Mouse (Mus musculus): ENCODE data around the gene Gm42906. TPM values are rescaled to one million over a fixed set of nuclear protein-coding genes. Genes with fewer than 3 reads are reported as not detected.

The Gm42906 gene
- polyA plus RNA-seq, 1 experiment: not detected

DNA sequence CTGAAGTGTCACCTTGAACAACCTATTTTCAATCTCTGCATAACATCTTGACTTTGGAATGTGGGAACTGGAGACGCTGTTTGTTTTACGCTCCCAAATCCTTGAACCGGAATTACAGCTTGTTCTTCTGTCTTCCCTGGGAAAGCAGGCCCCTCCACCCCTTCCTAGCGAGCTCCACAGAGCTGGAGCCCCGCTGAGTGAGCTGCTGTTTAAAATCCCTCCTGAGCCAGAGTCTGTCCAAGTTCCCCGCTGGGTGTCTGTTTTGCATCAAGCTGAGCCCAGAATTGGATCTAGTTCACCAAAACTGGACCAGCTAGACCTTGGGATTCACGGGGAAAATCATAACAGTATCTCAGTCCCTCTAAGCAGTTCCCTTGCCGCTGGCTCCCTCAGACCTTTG is 404.5 kb downstream of the Gm42906 start:
- peak; percentile 31 for DNase-seq
- H3K4me3 ChIP-seq (ENCODE audit: insufficient read depth, low read depth, low read length): no peak overlapping the region

DNA sequence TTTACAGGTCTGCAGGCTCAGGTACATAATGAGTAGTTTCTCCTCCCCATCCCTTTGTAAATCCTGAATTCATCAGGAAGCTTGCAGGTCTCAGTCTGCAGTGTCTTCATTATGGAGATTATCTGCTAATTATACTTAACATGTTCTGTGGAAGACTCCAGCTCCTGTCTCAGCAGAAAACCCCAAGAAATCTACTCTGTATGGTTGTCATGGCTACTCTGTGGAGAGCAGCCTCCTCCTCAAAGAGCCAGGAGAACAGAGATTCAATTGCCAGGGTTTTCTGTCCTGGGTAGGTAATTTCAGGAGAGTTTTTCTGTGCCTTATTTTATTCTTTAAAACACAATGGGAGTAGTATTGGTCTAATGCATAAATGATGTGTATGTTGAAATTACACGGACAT is 405.0 kb downstream of the Gm42906 start:
- no peak overlapping the region for H3K4me3 ChIP-seq (ENCODE audit: insufficient read depth, low read depth, low read length)

More for the DNA sequence above, 404.5 kb downstream of the Gm42906 start:
- Histone ChIP-seq H3K4me1 (ENCODE audit: control insufficient read depth, insufficient read depth, low read length) (peaks cover 18% of the 10 kb centered on the region), H3K27me3 (replicated peaks; ENCODE audit: control insufficient read depth, insufficient read depth, low read length) (no peaks in the 10 kb centered on the region), H3K36me3 (ENCODE audit: control insufficient read depth, insufficient read depth, low read length) (no peaks in the 10 kb centered on the region), H3K27ac (ENCODE audit: insufficient read depth, low read depth, low read length) (peak overlapping the region; percentile 67; the same call in 1 of the 2 replicates)
- TF ChIP-seq POLR2A (IDR thresholded peaks at IDR 0.05; ENCODE audit: low read depth, low read length) (no peak), CTCF (conservative IDR thresholded peaks at IDR 0.05; ENCODE audit: insufficient read depth, insufficient read length, low read depth, low read length) (no peak)
- 34% methylated on average over 8 of the region's 8 CpGs for WGBS

GRCm38 (mm10) chr5:151022026-151022425 is 405.9 kb downstream of the Gm42906 start:
- WGBS: 89% methylated on average over 7 of the region's 7 CpGs

More for the DNA sequence above, 405.0 kb downstream of the Gm42906 start:
- TF ChIP-seq CTCF (conservative IDR thresholded peaks at IDR 0.05; ENCODE audit: insufficient read depth, insufficient read length, low read depth, low read length) (no peak), POLR2A (IDR thresholded peaks at IDR 0.05; ENCODE audit: low read depth, low read length) (no peak)
- DNase-seq: no peak
- Histone ChIP-seq H3K27me3 (replicated peaks; ENCODE audit: control insufficient read depth, insufficient read depth, low read length) (no peaks in the 10 kb centered on the region), H3K36me3 (ENCODE audit: control insufficient read depth, insufficient read depth, low read length) (no peaks in the 10 kb centered on the region), H3K4me1 (ENCODE audit: control insufficient read depth, insufficient read depth, low read length) (peaks cover 20% of the 10 kb centered on the region), H3K27ac (ENCODE audit: insufficient read depth, low read depth, low read length) (no peak overlapping the region; the same call in 1 of the 2 replicates)
- WGBS: 69% methylated on average over 1 of the region's 1 CpGs

GRCm38 (mm10) chr5:151020831-151021230 is 407.1 kb downstream of the Gm42906 start:
- peak; percentile 14 for DNase-seq
- WGBS: 67% methylated on average over 14 of the region's 14 CpGs
- Histone ChIP-seq H3K27me3 (replicated peaks; ENCODE audit: control insufficient read depth, insufficient read depth, low read length) (no peaks in the 10 kb centered on the region), H3K4me1 (ENCODE audit: control insufficient read depth, insufficient read depth, low read length) (peaks cover 20% of the 10 kb centered on the region), H3K36me3 (ENCODE audit: control insufficient read depth, insufficient read depth, low read length) (no peaks in the 10 kb centered on the region), H3K27ac (ENCODE audit: insufficient read depth, low read depth, low read length) (no peak overlapping the region), H3K4me3 (ENCODE audit: insufficient read depth, low read depth, low read length) (no peak overlapping the region)
- TF ChIP-seq CTCF (conservative IDR thresholded peaks at IDR 0.05; ENCODE audit: insufficient read depth, insufficient read length, low read depth, low read length): no peak
- no peak for TF ChIP-seq POLR2A (IDR thresholded peaks at IDR 0.05; ENCODE audit: low read depth, low read length)

More at GRCm38 (mm10) chr5:151022026-151022425, 405.9 kb downstream of the Gm42906 start:
- no peak overlapping the region for H3K27ac ChIP-seq (ENCODE audit: insufficient read depth, low read depth, low read length)
- DNase-seq: no peak
- H3K4me1 ChIP-seq (ENCODE audit: control insufficient read depth, insufficient read depth, low read length): peaks cover 20% of the 10 kb centered on the region
- H3K4me3 ChIP-seq (ENCODE audit: insufficient read depth, low read depth, low read length): no peak overlapping the region
- TF ChIP-seq CTCF (conservative IDR thresholded peaks at IDR 0.05; ENCODE audit: insufficient read depth, insufficient read length, low read depth, low read length): no peak
- no peak for TF ChIP-seq POLR2A (IDR thresholded peaks at IDR 0.05; ENCODE audit: low read depth, low read length)
- no peaks in the 10 kb centered on the region for H3K36me3 ChIP-seq (ENCODE audit: control insufficient read depth, insufficient read depth, low read length)
- no peaks in the 10 kb centered on the region for H3K27me3 ChIP-seq (replicated peaks; ENCODE audit: control insufficient read depth, insufficient read depth, low read length)

DNA sequence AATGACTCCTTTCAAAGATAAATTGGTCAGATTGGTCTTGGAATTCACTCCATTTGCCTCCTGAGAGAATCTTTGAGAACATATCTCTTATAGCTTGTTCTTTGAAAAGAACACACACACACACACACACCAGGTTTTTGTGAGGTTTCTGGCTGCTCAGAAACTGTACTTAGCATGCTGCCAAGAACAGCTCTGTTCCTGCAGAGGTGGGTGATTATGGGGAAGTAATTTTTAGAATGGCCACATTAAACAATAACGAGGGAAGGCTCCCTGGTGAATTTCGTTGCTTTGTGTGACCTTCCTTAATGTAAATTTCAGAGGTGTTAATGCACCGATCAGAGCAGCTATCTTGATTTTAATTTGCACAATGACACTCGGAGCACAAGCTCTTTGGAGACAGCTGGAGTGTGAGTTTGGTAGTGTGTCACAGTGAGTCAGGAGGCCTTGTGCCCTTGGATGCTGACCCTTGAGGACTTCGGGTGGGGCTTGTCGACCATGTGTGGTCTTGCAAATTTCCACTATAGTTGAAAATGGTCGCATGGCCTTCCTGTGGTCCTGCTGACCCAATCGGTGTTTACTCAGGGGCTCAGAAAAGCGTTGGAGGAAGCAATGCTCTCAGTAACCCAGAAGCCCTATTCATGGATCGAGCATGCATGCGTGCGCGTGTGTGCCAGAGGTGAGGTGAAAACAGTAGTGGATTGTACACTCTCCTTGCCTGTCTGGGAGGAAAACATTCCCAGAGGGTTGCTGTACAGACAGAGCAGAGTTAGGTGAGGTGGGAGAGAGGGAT is 407.7 kb downstream of the Gm42906 start:
- Histone ChIP-seq H3K27ac (ENCODE audit: insufficient read depth, low read depth, low read length) (no peak overlapping the region), H3K36me3 (ENCODE audit: control insufficient read depth, insufficient read depth, low read length) (no peaks in the 10 kb centered on the region), H3K4me3 (ENCODE audit: insufficient read depth, low read depth, low read length) (no peak overlapping the region), H3K4me1 (ENCODE audit: control insufficient read depth, insufficient read depth, low read length) (peaks cover 16% of the 10 kb centered on the region), H3K27me3 (replicated peaks; ENCODE audit: control insufficient read depth, insufficient read depth, low read length) (no peaks in the 10 kb centered on the region)
- DNase-seq: no peak
- WGBS: 68% methylated on average over 13 of the region's 13 CpGs
- TF ChIP-seq POLR2A (IDR thresholded peaks at IDR 0.05; ENCODE audit: low read depth, low read length) (no peak), CTCF (conservative IDR thresholded peaks at IDR 0.05; ENCODE audit: insufficient read depth, insufficient read length, low read depth, low read length) (no peak)

- peaks cover 16% of the 10 kb centered on the region for H3K4me1 ChIP-seq (ENCODE audit: control insufficient read depth, insufficient read depth, low read length)
- no peak overlapping the region for H3K4me3 ChIP-seq (ENCODE audit: insufficient read depth, low read depth, low read length)
- 42% methylated on average over 5 of the region's 5 CpGs for WGBS
- peak overlapping the region; percentile 28 for H3K27ac ChIP-seq (ENCODE audit: insufficient read depth, low read depth, low read length)
- no peaks in the 10 kb centered on the region for H3K36me3 ChIP-seq (ENCODE audit: control insufficient read depth, insufficient read depth, low read length)
- no peaks in the 10 kb centered on the region for H3K27me3 ChIP-seq (replicated peaks; ENCODE audit: control insufficient read depth, insufficient read depth, low read length)
- DNase-seq: peak; percentile 50
- TF ChIP-seq CTCF (conservative IDR thresholded peaks at IDR 0.05; ENCODE audit: insufficient read depth, insufficient read length, low read depth, low read length) (no peak), POLR2A (IDR thresholded peaks at IDR 0.05; ENCODE audit: low read depth, low read length) (no peak)
Observed at GRCm38 (mm10) chr5:151018959-151019358, 409.0 kb downstream of the Gm42906 start.

DNA sequence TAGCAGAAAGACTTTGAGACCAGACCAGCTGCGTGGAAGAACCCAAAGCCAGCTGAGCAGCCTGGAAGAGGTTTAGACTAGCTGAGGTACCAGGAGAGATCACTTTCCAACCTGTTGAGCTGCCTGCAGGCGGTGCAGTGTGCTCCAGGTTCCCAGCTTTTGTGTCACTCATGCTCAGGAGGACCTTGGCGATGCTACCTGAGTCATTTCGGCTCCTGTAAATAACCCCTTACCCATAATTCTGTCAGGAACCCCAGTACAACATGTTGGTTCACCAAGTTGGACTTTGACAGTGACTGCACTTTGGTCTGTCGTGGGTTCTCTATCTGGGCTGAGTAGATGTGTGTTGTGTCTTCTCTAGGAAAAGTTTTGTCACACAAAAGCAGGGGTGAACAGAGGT is 409.5 kb downstream of the Gm42906 start:
- Histone ChIP-seq H3K27ac (ENCODE audit: insufficient read depth, low read depth, low read length) (peak overlapping the region; percentile 92), H3K4me3 (ENCODE audit: insufficient read depth, low read depth, low read length) (no peak overlapping the region), H3K27me3 (replicated peaks; ENCODE audit: control insufficient read depth, insufficient read depth, low read length) (no peaks in the 10 kb centered on the region), H3K36me3 (ENCODE audit: control insufficient read depth, insufficient read depth, low read length) (no peaks in the 10 kb centered on the region), H3K4me1 (ENCODE audit: control insufficient read depth, insufficient read depth, low read length) (peaks cover 14% of the 10 kb centered on the region)
- 65% methylated on average over 5 of the region's 5 CpGs for WGBS
- TF ChIP-seq CTCF (conservative IDR thresholded peaks at IDR 0.05; ENCODE audit: insufficient read depth, insufficient read length, low read depth, low read length) (peak; percentile 15; the same call in 1 of the 2 replicates), POLR2A (IDR thresholded peaks at IDR 0.05; ENCODE audit: low read depth, low read length) (no peak)
- DNase-seq: peak; percentile 78

Other genes starting within 250 kb of the Gm42906 start
- 7.3 and 9.9 TPM in 2 replicates for gene Stard13, start 194.3 kb downstream of the Gm42906 start, polyA plus RNA-seq (2012; rRNA removed)
- not detected in 2 replicates for gene Vmn2r18, start 177.9 kb upstream of the Gm42906 start, polyA plus RNA-seq (2012; rRNA removed)
- 5.5 and 6.1 TPM in 2 replicates for gene Rfc3, start 223.1 kb upstream of the Gm42906 start, polyA plus RNA-seq (2012; rRNA removed)